Mouse (Mus musculus) heart, embryonic 14.5 days (tissue): ENCODE results near the gene Rgs6. TPM values are rescaled to one million over a fixed set of nuclear protein-coding genes. Genes with fewer than 3 reads are reported as not detected.

ENCODE experiments used
- ATAC-seq: fragments of 200-750 bp; cut with Nextera tagmentation; 2 replicates; pipeline ENCODE4 v1.8.0; 2017; ENCODE audit warnings: low read depth, moderate TSS enrichment; ENCODE audit not compliant: insufficient number of reproducible peaks, insufficient read depth, low FRiP score
- H3K27ac ChIP-seq, 2 experiments: fragments of 200-500 bp in 1 of 2; fragments of 300-500 bp in 1 of 2; sonication (generic) in 1 of 2; replicated peaks in 1 of 2; 2 replicates each; pipeline ENCODE4 v1.5.1; 2012 to 2014; ENCODE audit warnings: low read depth in 2 of 2, low read length in 2 of 2, control low read depth in 1 of 2, mild to moderate bottlenecking in 1 of 2, mixed read lengths in 1 of 2; ENCODE audit not compliant: control insufficient read depth in 1 of 2, insufficient read depth in 1 of 2
- H3K27me3 ChIP-seq: fragments of 300-500 bp; sonication (generic); 2 replicates; pipeline ENCODE4 v1.6.1; 2014; ENCODE audit warnings: mild to moderate bottlenecking, low read length, control low read depth; ENCODE audit not compliant: control insufficient read depth, insufficient read depth
- H3K36me3 ChIP-seq: fragments of 300-500 bp; sonication (generic); 2 replicates; pipeline ENCODE4 v1.6.1; 2014; ENCODE audit warnings: mild to moderate bottlenecking, control low read depth, low read length, mixed read lengths; ENCODE audit not compliant: control insufficient read depth, insufficient read depth
- H3K4me1 ChIP-seq, 2 experiments: fragments of 200-500 bp in 1 of 2; fragments of 300-500 bp in 1 of 2; sonication (generic) in 1 of 2; 2 replicates each; pipeline ENCODE4 v1.6.1; 2012 to 2014; ENCODE audit warnings: low read length in 2 of 2, control low read depth in 1 of 2, mixed read lengths in 1 of 2; ENCODE audit not compliant: control insufficient read depth in 2 of 2, insufficient read depth in 2 of 2
- H3K4me2 ChIP-seq: fragments of 300-500 bp; sonication (generic); 2 replicates; pipeline ENCODE4 v1.6.1; 2014; ENCODE audit warnings: mild to moderate bottlenecking, low read length
- H3K4me3 ChIP-seq, 2 experiments: fragments of 200-500 bp in 1 of 2; fragments of 300-500 bp in 1 of 2; sonication (generic) in 1 of 2; 2 replicates each; pipeline ENCODE4 v1.5.1; 2012 to 2014; ENCODE audit warnings: low read length in 2 of 2, mild to moderate bottlenecking in 2 of 2, control low read depth in 1 of 2, low read depth in 1 of 2, moderate library complexity in 1 of 2; ENCODE audit not compliant: control insufficient read depth in 1 of 2, insufficient read depth in 1 of 2
- H3K9ac ChIP-seq: fragments of 300-500 bp; sonication (generic); 2 replicates; pipeline ENCODE4 v1.6.1; 2014; ENCODE audit warnings: mild to moderate bottlenecking, low read length
- H3K9me3 ChIP-seq: fragments of 300-500 bp; sonication (generic); 2 replicates; pipeline ENCODE4 v1.6.1; 2016; ENCODE audit warnings: low read length, control low read depth; ENCODE audit not compliant: control insufficient read depth
- WGBS: fragments of 180-500 bp; shearing (Covaris S2); extraction: QIAGEN DNeasy Blood & Tissue Kit; methylation state at CpG from one replicate; pipeline ENCODE4 v1.1.7; 2014; 5-methylcytosine and 5-hydroxymethylcytosine counted together
- polyA plus RNA-seq: library from polyadenylated mRNA; unstranded; fragments of >200 nt; fragmentation: Nextera tagmentation; extraction: Ambion mirVana; gene quantifications from 2 replicates; pipeline ENCODE4 v1.2.1, GENCODE M21; 2014

The Rgs6 gene
- polyA plus RNA-seq, 1 experiment from 2014 or later: 17.8 TPM

- no peaks in the 10 kb centered on the region for H3K27me3 ChIP-seq
- no peaks in the 10 kb centered on the region for H3K9me3 ChIP-seq
- no peak overlapping the region for H3K9ac ChIP-seq
- H3K4me2 ChIP-seq: no peak overlapping the region
- H3K27ac ChIP-seq: no peak overlapping the region
- H3K4me3 ChIP-seq: no peak overlapping the region
- ATAC-seq: no peak
- no peaks in the 10 kb centered on the region for H3K36me3 ChIP-seq
- peaks cover 8 to 9% of the 10 kb centered on the region in 2 experiments for H3K4me1 ChIP-seq
- 30% methylated on average over 7 of the region's 7 CpGs for WGBS
Observed at GRCm38 (mm10) chr12:82586592-82586991, 1.5 kb upstream of the Rgs6 start.

- no peak overlapping the region for H3K4me2 ChIP-seq
- H3K9ac ChIP-seq: no peak overlapping the region
- H3K4me1 ChIP-seq: peaks cover 8 to 9% of the 10 kb centered on the region in 2 experiments
- no peaks in the 10 kb centered on the region for H3K27me3 ChIP-seq
- no peaks in the 10 kb centered on the region for H3K36me3 ChIP-seq
- H3K27ac ChIP-seq: no peak overlapping the region
- H3K9me3 ChIP-seq: no peaks in the 10 kb centered on the region
- no peak overlapping the region for H3K4me3 ChIP-seq
- 58% methylated on average over 7 of the region's 7 CpGs for WGBS
- no peak for ATAC-seq
Observed at GRCm38 (mm10) chr12:82587348-82587895, 670 bp upstream of the Rgs6 start.

- Histone ChIP-seq H3K4me3 (no peak overlapping the region), H3K9ac (peak overlapping the region; percentile 50), H3K4me2 (peak overlapping the region; percentile 59), H3K9me3 (peaks cover 5% of the 10 kb centered on the region), H3K36me3 (no peaks in the 10 kb centered on the region), H3K4me1 (peaks cover 8 to 9% of the 10 kb centered on the region in 2 experiments), H3K27ac (no peak overlapping the region), H3K27me3 (no peaks in the 10 kb centered on the region)
- ATAC-seq: no peak
- WGBS: 19% methylated on average over 18 of the region's 19 CpGs
Observed at GRCm38 (mm10) chr12:82588846-82589630, 946 bp downstream of the Rgs6 start.

GRCm38 (mm10) chr12:82599011-82599410 is 10.9 kb downstream of the Rgs6 start:
- no peak overlapping the region for H3K9ac ChIP-seq
- WGBS: 88% methylated on average over 2 of the region's 2 CpGs
- no peak for ATAC-seq

GRCm38 (mm10) chr12:82600406-82600805 is 12.3 kb downstream of the Rgs6 start:
- Histone ChIP-seq H3K27me3 (no peaks in the 10 kb centered on the region), H3K4me3 (no peak overlapping the region), H3K9ac (no peak overlapping the region), H3K36me3 (no peaks in the 10 kb centered on the region), H3K9me3 (no peaks in the 10 kb centered on the region), H3K4me2 (no peak overlapping the region), H3K4me1 (peaks cover 7 to 11% of the 10 kb centered on the region in 2 experiments; a peak in 3 of 4 replicates), H3K27ac (no peak overlapping the region)
- no peak for ATAC-seq
- 66% methylated on average over 6 of the region's 6 CpGs for WGBS

More at GRCm38 (mm10) chr12:82599011-82599410, 10.9 kb downstream of the Rgs6 start:
- H3K9me3 ChIP-seq: no peaks in the 10 kb centered on the region
- no peak overlapping the region for H3K27ac ChIP-seq
- H3K27me3 ChIP-seq: no peaks in the 10 kb centered on the region
- no peak overlapping the region for H3K4me2 ChIP-seq
- peaks cover 3% of the 10 kb centered on the region in 2 experiments; a peak in 3 of 4 replicates for H3K4me1 ChIP-seq
- H3K36me3 ChIP-seq: no peaks in the 10 kb centered on the region
- H3K4me3 ChIP-seq: no peak overlapping the region

GRCm38 (mm10) chr12:82602823-82603222 is 14.7 kb downstream of the Rgs6 start:
- no peaks in the 10 kb centered on the region for H3K27me3 ChIP-seq
- no peak overlapping the region for H3K27ac ChIP-seq
- no peak for ATAC-seq
- H3K4me1 ChIP-seq: peaks cover 7 to 11% of the 10 kb centered on the region in 2 experiments; a peak in 3 of 4 replicates
- 77% methylated on average over 4 of the region's 4 CpGs for WGBS
- no peak overlapping the region for H3K9ac ChIP-seq
- no peaks in the 10 kb centered on the region for H3K36me3 ChIP-seq
- no peak overlapping the region for H3K4me2 ChIP-seq
- no peaks in the 10 kb centered on the region for H3K9me3 ChIP-seq
- no peak overlapping the region for H3K4me3 ChIP-seq

GRCm38 (mm10) chr12:82603308-82603707 is 15.2 kb downstream of the Rgs6 start:
- H3K27me3 ChIP-seq: no peaks in the 10 kb centered on the region
- no peaks in the 10 kb centered on the region for H3K9me3 ChIP-seq
- no peak overlapping the region for H3K9ac ChIP-seq
- no peak for ATAC-seq
- H3K4me2 ChIP-seq: no peak overlapping the region
- H3K27ac ChIP-seq: no peak overlapping the region
- no peak overlapping the region for H3K4me3 ChIP-seq
- 76% methylated on average over 1 of the region's 1 CpGs for WGBS
- H3K4me1 ChIP-seq: peaks cover 7 to 11% of the 10 kb centered on the region in 2 experiments; a peak in 3 of 4 replicates
- no peaks in the 10 kb centered on the region for H3K36me3 ChIP-seq
